Mouse (Mus musculus) layer of hippocampus, postnatal 25 days (tissue): ENCODE results near the gene Lix1l. TPM values are rescaled to one million over a fixed set of nuclear protein-coding genes. Genes with fewer than 3 reads are reported as not detected.
"Not testable (repeated sequence)": the region's sequence is repeated elsewhere in the genome, so short reads cannot be mapped to it uniquely, and the experiment has no call there.

Source experiments
- DNase-seq, 2 experiments: peaks; one replicate each; pipeline ENCODE4 v3.0.0; 2022; ENCODE audit warnings: mixed read lengths in 2 of 2, low spot score in 1 of 2; ENCODE audit errors: extremely low spot score in 1 of 2
- total RNA-seq, 2 experiments: library from RNA; stranded (reverse); gene quantifications; 2 replicates each; pipeline ENCODE4 v1.2.3; 2021

Lix1l gene
- total RNA-seq, 2 experiments from 2014 or later = 29.2 to 29.4 TPM

GRCm38 (mm10) chr3:96581141-96581540, 19.8 kb upstream of the Lix1l start:
- no peak for DNase-seq

- DNase-seq = no peak
Measured at GRCm38 (mm10) chr3:96581771-96582515, 19.0 kb upstream of the Lix1l start.

- DNase-seq = no peak
Measured at GRCm38 (mm10) chr3:96583386-96583785, 17.6 kb upstream of the Lix1l start.

GRCm38 (mm10) chr3:96590657-96591056, 10.3 kb upstream of the Lix1l start:
- no peak for DNase-seq

- DNase-seq = no peak
Measured at GRCm38 (mm10) chr3:96593374-96593773, 7.6 kb upstream of the Lix1l start.

- DNase-seq = peak; percentile 86 to 90
Measured at GRCm38 (mm10) chr3:96593790-96594560, 7.0 kb upstream of the Lix1l start, which contains the start of gene Polr3gl. Gene Polr3gl (minus strand): TSS chr3:96594181.

- DNase-seq = no peak
Measured at GRCm38 (mm10) chr3:96594851-96595250, 6.1 kb upstream of the Lix1l start.

- DNase-seq = peak in 1 of 2 experiments; percentile 30
Measured at GRCm38 (mm10) chr3:96595661-96596060, 5.3 kb upstream of the Lix1l start.

- DNase-seq = peak; percentile 62 to 69
Measured at GRCm38 (mm10) chr3:96596228-96596707, 4.7 kb upstream of the Lix1l start, which contains the start of gene Ankrd34a. Gene Ankrd34a (plus strand): TSS chr3:96596636.

- DNase-seq = no peak
Measured at GRCm38 (mm10) chr3:96596855-96597254, 4.1 kb upstream of the Lix1l start.

GRCm38 (mm10) chr3:96597435-96597891, 3.5 kb upstream of the Lix1l start:
- DNase-seq = peak; percentile 27 to 47

- DNase-seq = peak; percentile 53
Measured at GRCm38 (mm10) chr3:96598156-96599068, 2.5 kb upstream of the Lix1l start.

GRCm38 (mm10) chr3:96599069-96599393, 1.9 kb upstream of the Lix1l start:
- no peak for DNase-seq

GRCm38 (mm10) chr3:96599411-96599810, 1.5 kb upstream of the Lix1l start:
- no peak for DNase-seq

- DNase-seq = peak; percentile 48 to 58
Measured at GRCm38 (mm10) chr3:96601251-96601787, 370 bp downstream of the Lix1l start.

- DNase-seq = peak in 1 of 2 experiments; percentile 30
Measured at GRCm38 (mm10) chr3:96601941-96602703, 1.2 kb downstream of the Lix1l start.

GRCm38 (mm10) chr3:96602704-96603084, 1.7 kb downstream of the Lix1l start:
- no peak for DNase-seq

- no peak for DNase-seq
Measured at GRCm38 (mm10) chr3:96603311-96603710, 2.4 kb downstream of the Lix1l start.

- DNase-seq = not testable (repeated sequence)
Measured at GRCm38 (mm10) chr3:96606007-96606406, 5.1 kb downstream of the Lix1l start.
